Mouse (Mus musculus): Measurements from ENCODE around the gene Mt4.

DNA sequence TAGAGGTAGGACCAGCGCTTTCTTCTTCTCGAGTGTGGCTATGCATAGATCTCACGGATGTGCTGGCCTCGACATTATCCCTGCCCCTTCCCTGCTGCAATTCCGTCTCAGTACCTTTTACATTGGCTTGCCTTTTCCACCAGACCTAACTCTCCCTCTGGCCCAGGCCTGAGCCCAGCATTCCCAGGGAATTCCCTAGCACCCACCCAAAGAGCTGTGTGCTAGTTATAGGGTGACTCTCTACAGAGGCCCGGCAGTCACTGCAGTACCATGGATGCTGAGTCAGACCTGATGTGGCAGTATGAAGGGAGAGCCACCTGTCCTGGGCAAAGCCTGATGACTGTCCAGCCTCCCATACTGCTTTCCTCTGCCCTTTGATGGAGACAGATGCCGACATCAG, 16.5 kb downstream of the Mt4 start:
- no peak for TF ChIP-seq CTCF (IDR thresholded peaks at IDR 0.05; ENCODE audit: control insufficient read depth, insufficient read depth, low read length)
- TF ChIP-seq POLR2A (IDR thresholded peaks at IDR 0.05; ENCODE audit: borderline replicate concordance, control insufficient read depth, low read depth, low read length) = no peak
